Mouse (Mus musculus): ENCODE data around the gene Espn.
A peak's percentile ranks its signal among the peaks of the same experiment; 100 is the strongest.

Gene Espn

GRCm38 (mm10) chr4:152097911-152098799, 54.0 kb downstream of the Espn start:
- DNase-seq (ENCODE audit: low spot score in 2 of 2): peak in 1 of 2 experiments; percentile 25

- peak in 1 of 2 experiments; percentile 21 for DNase-seq (ENCODE audit: low spot score in 2 of 2)
These were observed 55.2 kb downstream of the Espn start for GRCm38 (mm10) chr4:152096927-152097326.

GRCm38 (mm10) chr4:152095937-152096910, 55.9 kb downstream of the Espn start:
- peak in 1 of 2 experiments; percentile 70 for DNase-seq (ENCODE audit: low spot score in 2 of 2)

GRCm38 (mm10) chr4:152094233-152094632, 57.9 kb downstream of the Espn start:
- no peak for DNase-seq (ENCODE audit: low spot score in 2 of 2)

DNA sequence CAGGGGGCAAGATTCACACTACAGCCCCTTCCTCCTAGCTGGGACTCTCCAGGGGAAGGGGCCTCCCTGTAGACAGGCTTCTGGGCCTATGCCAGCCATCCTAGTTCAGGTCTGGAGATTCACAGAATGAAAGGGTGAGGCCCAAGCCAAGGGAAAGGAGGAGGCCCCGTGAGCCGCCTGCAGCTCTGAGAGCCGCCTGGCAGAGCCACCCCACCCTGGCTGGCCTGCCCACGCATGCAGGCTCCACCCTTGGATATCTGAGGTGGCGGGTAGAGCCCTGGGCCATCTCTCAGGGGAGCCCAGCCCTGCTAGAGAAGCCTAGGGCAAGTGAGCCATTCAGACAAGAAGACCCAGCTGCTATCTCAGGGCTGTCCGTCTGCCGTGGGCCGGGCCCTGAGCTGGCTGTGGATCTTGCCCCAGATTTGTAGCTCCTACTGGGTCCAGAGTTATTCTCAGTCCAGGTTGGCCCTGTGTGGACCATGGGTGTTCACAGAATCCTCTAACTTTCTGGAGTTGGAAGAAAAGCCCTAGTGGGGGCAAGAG, 59.3 kb downstream of the Espn start:
- no peak for DNase-seq (ENCODE audit: low spot score in 2 of 2)

DNA sequence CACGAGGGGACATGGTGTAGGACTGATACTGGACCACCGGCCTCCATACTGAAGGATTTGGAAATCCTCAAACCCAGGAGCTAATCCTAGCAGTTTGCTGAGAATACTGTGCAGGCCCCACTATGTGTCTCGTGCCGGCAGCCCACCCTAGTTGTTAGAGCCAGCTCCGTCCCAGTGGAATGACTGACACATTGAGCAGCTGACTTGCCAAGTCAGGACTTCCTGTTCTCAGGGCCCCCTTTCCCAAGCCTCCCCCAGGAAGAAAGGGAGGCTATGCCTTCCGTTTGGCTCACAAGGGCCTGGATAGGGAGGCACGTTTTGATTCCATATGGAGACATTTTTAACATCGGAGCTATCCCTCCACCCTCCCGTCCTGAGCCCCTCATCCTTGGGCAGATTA, 62.0 kb downstream of the Espn start:
- DNase-seq (ENCODE audit: low spot score in 2 of 2): no peak

GRCm38 (mm10) chr4:152088556-152089120, 63.5 kb downstream of the Espn start:
- DNase-seq (ENCODE audit: low spot score in 2 of 2): peak; percentile 86 to 93

- peak; percentile 65 to 78 for DNase-seq (ENCODE audit: low spot score in 2 of 2)
These were observed 64.0 kb downstream of the Espn start for GRCm38 (mm10) chr4:152088133-152088532.

GRCm38 (mm10) chr4:152087211-152088081, 64.7 kb downstream of the Espn start:
- no peak for DNase-seq (ENCODE audit: low spot score in 2 of 2)

GRCm38 (mm10) chr4:152086505-152087210, 65.5 kb downstream of the Espn start:
- peak in 1 of 2 experiments; percentile 66 for DNase-seq (ENCODE audit: low spot score in 2 of 2)

GRCm38 (mm10) chr4:152084616-152085015, 67.6 kb downstream of the Espn start:
- DNase-seq (ENCODE audit: low spot score in 2 of 2): no peak

- no peak for DNase-seq (ENCODE audit: low spot score in 2 of 2)
These were observed 68.5 kb downstream of the Espn start for GRCm38 (mm10) chr4:152083611-152084220.

GRCm38 (mm10) chr4:152079931-152080330, 72.2 kb downstream of the Espn start:
- peak in 1 of 2 experiments; percentile 57 for DNase-seq (ENCODE audit: low spot score in 2 of 2)

DNA sequence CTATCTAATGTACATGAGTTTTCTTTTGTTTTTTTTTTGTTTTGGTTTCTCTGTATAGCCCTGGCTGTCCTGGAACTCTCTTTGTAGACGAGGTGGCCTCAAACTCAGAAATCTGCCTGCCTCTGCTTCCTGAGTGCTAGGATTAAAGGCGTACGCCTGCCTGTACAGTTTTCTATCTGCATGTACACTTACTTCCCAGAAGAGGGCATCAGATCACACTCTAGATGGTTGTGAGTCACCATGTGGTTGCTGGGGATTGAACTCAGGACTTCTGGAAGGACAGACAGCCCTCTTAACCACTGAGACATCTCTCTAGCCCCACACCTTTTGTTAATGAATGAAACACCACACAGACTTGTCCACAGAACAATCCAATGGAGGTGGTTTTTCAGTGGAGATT, 72.9 kb downstream of the Espn start:
- no peak for DNase-seq (ENCODE audit: low spot score in 2 of 2)

- DNase-seq (ENCODE audit: low spot score in 2 of 2): peak in 1 of 2 experiments; percentile 56
These were observed 74.1 kb downstream of the Espn start for GRCm38 (mm10) chr4:152078105-152078530.

DNA sequence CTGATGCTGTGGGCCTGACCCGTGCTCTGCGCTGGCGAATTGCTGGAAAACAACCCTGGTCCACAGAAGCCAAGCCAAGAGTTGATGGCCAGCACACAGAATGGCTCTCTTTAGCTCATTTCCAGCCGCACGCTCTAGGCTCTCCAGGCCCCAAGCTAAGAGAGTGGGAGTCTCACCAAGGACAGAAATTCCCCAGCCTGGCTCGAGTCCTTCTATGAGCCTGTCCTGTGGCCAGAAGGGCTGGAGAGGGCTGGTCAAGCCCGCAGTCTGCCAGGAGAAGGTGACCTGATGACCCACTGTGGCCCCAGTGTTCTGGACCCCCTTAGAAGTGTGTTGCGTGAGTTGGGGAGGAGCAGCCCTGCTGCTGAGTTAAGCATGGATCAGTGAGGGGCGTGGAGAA, 75.0 kb downstream of the Espn start:
- no peak for DNase-seq (ENCODE audit: low spot score in 2 of 2)

DNA sequence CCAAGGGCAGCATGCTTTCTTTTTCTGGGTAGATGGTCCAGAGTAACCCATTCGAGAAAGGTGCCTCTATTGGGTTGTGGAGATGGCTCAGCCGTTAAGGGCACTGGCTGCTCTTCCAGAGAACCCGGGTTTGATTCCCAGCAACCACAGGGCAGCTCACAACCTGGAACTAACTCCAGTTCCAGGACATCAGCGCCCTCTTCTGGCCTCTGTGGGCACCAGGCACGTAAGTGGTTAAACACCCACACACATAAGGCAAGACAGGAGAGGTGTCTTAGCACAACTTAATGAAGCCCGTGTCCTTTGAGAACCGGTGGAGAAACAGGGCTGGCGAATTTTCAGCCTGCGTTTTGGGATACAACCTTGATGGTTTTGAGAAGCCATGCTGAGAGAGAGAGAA, 77.6 kb downstream of the Espn start:
- DNase-seq (ENCODE audit: low spot score in 2 of 2): no peak

DNA sequence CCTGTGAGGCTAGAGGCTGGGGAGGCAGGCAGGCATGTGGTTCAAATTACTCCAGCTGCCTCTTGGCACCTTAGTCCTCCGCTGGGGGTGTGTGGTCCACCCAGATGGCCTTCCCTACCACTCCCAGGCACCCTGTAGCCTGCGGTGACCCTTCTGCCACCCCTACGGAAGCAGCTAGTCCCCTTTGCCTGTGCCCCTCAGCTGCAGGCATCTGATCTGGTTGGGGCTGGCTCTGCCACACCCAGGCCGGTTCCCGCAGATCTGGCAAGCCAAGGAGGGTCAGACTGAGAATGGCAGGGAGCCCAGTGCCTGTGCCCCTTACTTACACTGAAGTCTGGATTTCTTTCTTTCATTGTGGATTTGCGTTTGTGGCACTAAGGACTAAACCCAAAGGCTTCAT, 78.5 kb downstream of the Espn start:
- DNase-seq (ENCODE audit: low spot score in 2 of 2): no peak

GRCm38 (mm10) chr4:152072655-152073054, 79.5 kb downstream of the Espn start:
- no peak for DNase-seq (ENCODE audit: low spot score in 2 of 2)

Data from right cerebral cortex, postnatal 10 days (tissue).